Mouse (Mus musculus): ENCODE data around the gene Abhd14b. TPM values are rescaled to one million over a fixed set of nuclear protein-coding genes. Genes with fewer than 3 reads are reported as not detected.

The Abhd14b gene
- total and polyA plus RNA-seq, 2 experiments: 129 to 402 TPM

DNA sequence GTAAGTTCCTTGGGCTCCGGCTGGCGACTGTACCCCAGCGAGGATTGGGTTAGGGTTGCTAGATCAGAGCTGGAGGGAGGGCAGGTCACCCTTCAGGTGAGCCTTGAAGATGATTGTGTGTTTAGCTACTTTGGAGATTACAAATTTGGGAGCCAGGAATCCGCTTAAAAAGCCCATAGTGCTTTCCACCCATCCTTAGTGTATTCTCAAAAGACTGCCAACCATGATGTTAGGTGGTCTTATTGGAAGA lies 17.3 kb upstream of the Abhd14b start:
- H3K9ac ChIP-seq (ENCODE audit: low read depth, low read length): peak overlapping the region; percentile 96
- peaks cover 6% of the 10 kb centered on the region for H3K4me1 ChIP-seq (ENCODE audit: control insufficient read depth, insufficient read depth, low read length)
- peak overlapping the region; percentile 98 for H3K4me3 ChIP-seq (ENCODE audit: insufficient read depth, low read depth, low read length)
- WGBS: under 1% methylated on average over 4 of the region's 4 CpGs
- no peaks in the 10 kb centered on the region for H3K27me3 ChIP-seq (ENCODE audit: control insufficient read depth, insufficient read depth, low read length)
- H3K27ac ChIP-seq (replicated peaks; ENCODE audit: insufficient read depth, low read depth, low read length): peak overlapping the region; percentile 62
- H3K79me2 ChIP-seq (ENCODE audit: control insufficient read depth, insufficient read depth, low read length): peaks cover 6% of the 10 kb centered on the region
- TF ChIP-seq POLR2A (IDR thresholded peaks at IDR 0.05; ENCODE audit: extremely low read depth, insufficient read depth, low read length): no peak
- H3K36me3 ChIP-seq (ENCODE audit: control insufficient read depth, insufficient read depth, low read length): peaks cover 19% of the 10 kb centered on the region
- DNase-seq (ENCODE audit: extremely low read depth, low read depth, low spot score): no peak

GRCm38 (mm10) chr9:106433389-106433788 lies 13.9 kb upstream of the Abhd14b start:
- Histone ChIP-seq H3K79me2 (ENCODE audit: control insufficient read depth, insufficient read depth, low read length) (peaks cover 6% of the 10 kb centered on the region), H3K27me3 (ENCODE audit: control insufficient read depth, insufficient read depth, low read length) (no peaks in the 10 kb centered on the region), H3K27ac (replicated peaks; ENCODE audit: insufficient read depth, low read depth, low read length) (no peak overlapping the region), H3K36me3 (ENCODE audit: control insufficient read depth, insufficient read depth, low read length) (peaks cover 19% of the 10 kb centered on the region), H3K4me3 (ENCODE audit: insufficient read depth, low read depth, low read length) (no peak overlapping the region), H3K9ac (ENCODE audit: low read depth, low read length) (no peak overlapping the region), H3K4me1 (ENCODE audit: control insufficient read depth, insufficient read depth, low read length) (peaks cover 14% of the 10 kb centered on the region)
- DNase-seq (ENCODE audit: extremely low read depth, low read depth, low spot score): no peak
- 64% methylated on average over 7 of the region's 7 CpGs for WGBS
- TF ChIP-seq POLR2A (IDR thresholded peaks at IDR 0.05; ENCODE audit: extremely low read depth, insufficient read depth, low read length) (no peak), CTCF (IDR thresholded peaks at IDR 0.05; ENCODE audit: low read depth, low read length) (no peak)

DNA sequence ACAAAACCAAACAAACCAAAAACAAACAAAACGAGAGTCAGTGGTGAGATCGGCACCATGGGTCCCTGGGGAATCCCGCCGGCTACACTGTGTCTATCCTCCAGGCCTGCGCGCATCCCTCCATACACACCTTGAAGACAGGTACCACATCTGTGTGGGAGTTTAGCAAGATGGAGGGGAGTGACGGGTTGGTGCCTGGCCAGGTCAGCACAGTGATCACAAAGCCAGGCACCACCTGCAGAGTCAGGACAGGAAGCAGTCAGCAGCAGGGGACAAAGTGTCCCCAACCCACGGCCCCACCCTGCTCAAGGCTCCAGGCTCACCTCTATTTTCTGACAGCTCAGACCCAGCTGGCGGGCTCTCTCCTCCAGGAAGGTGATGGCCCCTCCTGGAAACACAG lies 10.7 kb upstream of the Abhd14b start:
- Histone ChIP-seq H3K4me1 (ENCODE audit: control insufficient read depth, insufficient read depth, low read length) (peaks cover 14% of the 10 kb centered on the region), H3K4me3 (ENCODE audit: insufficient read depth, low read depth, low read length) (no peak overlapping the region), H3K36me3 (ENCODE audit: control insufficient read depth, insufficient read depth, low read length) (peaks cover 12% of the 10 kb centered on the region), H3K9ac (ENCODE audit: low read depth, low read length) (no peak overlapping the region), H3K79me2 (ENCODE audit: control insufficient read depth, insufficient read depth, low read length) (no peaks in the 10 kb centered on the region), H3K27me3 (ENCODE audit: control insufficient read depth, insufficient read depth, low read length) (no peaks in the 10 kb centered on the region), H3K27ac (replicated peaks; ENCODE audit: insufficient read depth, low read depth, low read length) (no peak overlapping the region)
- WGBS: 71% methylated on average over 9 of the region's 9 CpGs
- no peak for TF ChIP-seq CTCF (IDR thresholded peaks at IDR 0.05; ENCODE audit: low read depth, low read length)
- no peak for TF ChIP-seq POLR2A (IDR thresholded peaks at IDR 0.05; ENCODE audit: extremely low read depth, insufficient read depth, low read length)
- no peak for DNase-seq (ENCODE audit: extremely low read depth, low read depth, low spot score)

- no peaks in the 10 kb centered on the region for H3K27me3 ChIP-seq (ENCODE audit: control insufficient read depth, insufficient read depth, low read length)
- H3K4me1 ChIP-seq (ENCODE audit: control insufficient read depth, insufficient read depth, low read length): peaks cover 17% of the 10 kb centered on the region
- no peak for TF ChIP-seq CTCF (IDR thresholded peaks at IDR 0.05; ENCODE audit: low read depth, low read length)
- no peak for TF ChIP-seq POLR2A (IDR thresholded peaks at IDR 0.05; ENCODE audit: extremely low read depth, insufficient read depth, low read length)
- no peak overlapping the region for H3K27ac ChIP-seq (replicated peaks; ENCODE audit: insufficient read depth, low read depth, low read length)
- H3K79me2 ChIP-seq (ENCODE audit: control insufficient read depth, insufficient read depth, low read length): no peaks in the 10 kb centered on the region
- 85% methylated on average over 5 of the region's 5 CpGs for WGBS
- no peak overlapping the region for H3K4me3 ChIP-seq (ENCODE audit: insufficient read depth, low read depth, low read length)
- peak; percentile 30 for DNase-seq (ENCODE audit: extremely low read depth, low read depth, low spot score)
- H3K36me3 ChIP-seq (ENCODE audit: control insufficient read depth, insufficient read depth, low read length): no peaks in the 10 kb centered on the region
- no peak overlapping the region for H3K9ac ChIP-seq (ENCODE audit: low read depth, low read length)
Observed at GRCm38 (mm10) chr9:106442680-106443079, 4.6 kb upstream of the Abhd14b start.

- 27% methylated on average over 4 of the region's 4 CpGs for WGBS
- Histone ChIP-seq H3K4me3 (ENCODE audit: insufficient read depth, low read depth, low read length) (no peak overlapping the region), H3K79me2 (ENCODE audit: control insufficient read depth, insufficient read depth, low read length) (peaks cover 2% of the 10 kb centered on the region; the same call in 1 of the 2 replicates), H3K27ac (replicated peaks; ENCODE audit: insufficient read depth, low read depth, low read length) (peak overlapping the region; percentile 21; the same call in 1 of the 2 replicates), H3K27me3 (ENCODE audit: control insufficient read depth, insufficient read depth, low read length) (no peaks in the 10 kb centered on the region), H3K9ac (ENCODE audit: low read depth, low read length) (no peak overlapping the region), H3K4me1 (ENCODE audit: control insufficient read depth, insufficient read depth, low read length) (peaks cover 15% of the 10 kb centered on the region), H3K36me3 (ENCODE audit: control insufficient read depth, insufficient read depth, low read length) (no peaks in the 10 kb centered on the region)
- no peak for TF ChIP-seq POLR2A (IDR thresholded peaks at IDR 0.05; ENCODE audit: extremely low read depth, insufficient read depth, low read length)
- no peak for TF ChIP-seq CTCF (IDR thresholded peaks at IDR 0.05; ENCODE audit: low read depth, low read length)
- peak; percentile 46 for DNase-seq (ENCODE audit: extremely low read depth, low read depth, low spot score)
Observed at GRCm38 (mm10) chr9:106444836-106445235, 2.4 kb upstream of the Abhd14b start.

DNA sequence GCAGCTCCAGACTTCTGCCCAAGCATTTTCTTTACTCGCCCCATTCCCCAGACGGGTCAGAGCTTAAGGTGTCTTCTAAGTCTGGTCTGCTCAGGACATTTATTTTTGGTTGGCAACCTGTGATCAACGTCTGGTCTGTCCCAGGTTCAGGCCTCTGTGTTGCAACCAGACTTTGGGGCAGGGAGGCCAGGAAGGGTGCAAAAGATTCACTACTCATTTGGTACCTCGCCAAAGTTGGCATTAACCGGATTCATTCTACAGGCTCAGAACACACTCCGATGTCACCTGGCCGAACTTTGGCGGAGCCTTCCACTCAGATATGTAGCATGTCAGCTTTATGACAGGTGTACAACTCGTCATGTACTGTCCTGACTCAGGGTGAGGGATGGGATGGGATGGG lies 692 bp downstream of the Abhd14b start:
- Histone ChIP-seq H3K9ac (ENCODE audit: low read depth, low read length) (peak overlapping the region; percentile 93), H3K4me1 (ENCODE audit: control insufficient read depth, insufficient read depth, low read length) (peaks cover 36% of the 10 kb centered on the region)

More for the DNA sequence above, 692 bp downstream of the Abhd14b start:
- H3K36me3 ChIP-seq (ENCODE audit: control insufficient read depth, insufficient read depth, low read length): peaks cover 7% of the 10 kb centered on the region; the same call in 1 of the 2 replicates
- H3K79me2 ChIP-seq (ENCODE audit: control insufficient read depth, insufficient read depth, low read length): peaks cover 11% of the 10 kb centered on the region; the same call in 1 of the 2 replicates
- peak overlapping the region; percentile 100 for H3K27ac ChIP-seq (replicated peaks; ENCODE audit: insufficient read depth, low read depth, low read length)
- 0 out of 2 replicates have a peak, but pooled peaks have one; percentile 9 for TF ChIP-seq POLR2A (IDR thresholded peaks at IDR 0.05; ENCODE audit: extremely low read depth, insufficient read depth, low read length)
- no peak for TF ChIP-seq CTCF (IDR thresholded peaks at IDR 0.05; ENCODE audit: low read depth, low read length)
- WGBS: 9% methylated on average over 9 of the region's 9 CpGs
- no peaks in the 10 kb centered on the region for H3K27me3 ChIP-seq (ENCODE audit: control insufficient read depth, insufficient read depth, low read length)
- peak; percentile 87 for DNase-seq (ENCODE audit: extremely low read depth, low read depth, low spot score)
- H3K4me3 ChIP-seq (ENCODE audit: insufficient read depth, low read depth, low read length): peak overlapping the region; percentile 79
